Mouse (Mus musculus) hindbrain, embryonic 16.5 days (tissue): ENCODE measurements around the gene Hsdl1. TPM values are rescaled to one million over a fixed set of nuclear protein-coding genes. Genes with fewer than 3 reads are reported as not detected.
A peak's percentile ranks its signal among the peaks of the same experiment; 100 is the strongest.

Source experiments
- ATAC-seq: fragments of 200-750 bp; cut with Nextera tagmentation; 2 replicates; pipeline ENCODE4 v1.8.0; 2017; ENCODE audit warnings: moderate TSS enrichment, moderate library complexity
- H3K27ac ChIP-seq: fragments of 300-500 bp; sonication (generic); 2 replicates; pipeline ENCODE4 v1.5.1; 2014; ENCODE audit warnings: low read depth, mild to moderate bottlenecking, control low read depth, low read length, moderate library complexity
- H3K27me3 ChIP-seq: fragments of 300-500 bp; sonication (generic); replicated peaks from 2 replicates; pipeline ENCODE4 v1.6.1; 2014; ENCODE audit warnings: low read length; ENCODE audit not compliant: control insufficient read depth, insufficient read depth
- H3K36me3 ChIP-seq: fragments of 300-500 bp; sonication (generic); 2 replicates; pipeline ENCODE4 v1.6.1; 2014; ENCODE audit warnings: mild to moderate bottlenecking, low read length, moderate library complexity, mixed read lengths; ENCODE audit not compliant: control insufficient read depth, insufficient read depth
- H3K4me1 ChIP-seq: fragments of 300-500 bp; sonication (generic); 2 replicates; pipeline ENCODE4 v1.6.1; 2014; ENCODE audit warnings: low read depth, low read length; ENCODE audit not compliant: control insufficient read depth, insufficient read depth
- H3K4me2 ChIP-seq: fragments of 300-500 bp; sonication (generic); 2 replicates; pipeline ENCODE4 v1.6.1; 2014; ENCODE audit warnings: mild to moderate bottlenecking, low read length, control low read depth, moderate library complexity
- H3K4me3 ChIP-seq: fragments of 300-500 bp; sonication (generic); 2 replicates; pipeline ENCODE4 v1.5.1; 2014; ENCODE audit warnings: mild to moderate bottlenecking, low read length, control low read depth, moderate library complexity
- H3K9ac ChIP-seq: fragments of 300-500 bp; sonication (generic); 2 replicates; pipeline ENCODE4 v1.6.1; 2014; ENCODE audit warnings: low read depth, mild to moderate bottlenecking, control low read depth, low read length, moderate library complexity
- H3K9me3 ChIP-seq: fragments of 300-500 bp; sonication (generic); 2 replicates; pipeline ENCODE4 v1.6.1; 2014; ENCODE audit warnings: mild to moderate bottlenecking, low read length, moderate library complexity; ENCODE audit not compliant: control insufficient read depth
- WGBS: fragments of 180-500 bp; shearing (Covaris S2); extraction: QIAGEN DNeasy Blood & Tissue Kit; methylation state at CpG from one replicate; pipeline ENCODE4 v1.1.7; 2014; 5-methylcytosine and 5-hydroxymethylcytosine counted together
- polyA plus RNA-seq: library from polyadenylated mRNA; unstranded; fragments of >200 nt; fragmentation: Nextera tagmentation; extraction: Ambion mirVana; gene quantifications from 2 replicates; pipeline ENCODE4 v1.2.1, GENCODE M21; 2015

Hsdl1 gene
- polyA plus RNA-seq, 1 experiment from 2014 or later, result 161 TPM

DNA sequence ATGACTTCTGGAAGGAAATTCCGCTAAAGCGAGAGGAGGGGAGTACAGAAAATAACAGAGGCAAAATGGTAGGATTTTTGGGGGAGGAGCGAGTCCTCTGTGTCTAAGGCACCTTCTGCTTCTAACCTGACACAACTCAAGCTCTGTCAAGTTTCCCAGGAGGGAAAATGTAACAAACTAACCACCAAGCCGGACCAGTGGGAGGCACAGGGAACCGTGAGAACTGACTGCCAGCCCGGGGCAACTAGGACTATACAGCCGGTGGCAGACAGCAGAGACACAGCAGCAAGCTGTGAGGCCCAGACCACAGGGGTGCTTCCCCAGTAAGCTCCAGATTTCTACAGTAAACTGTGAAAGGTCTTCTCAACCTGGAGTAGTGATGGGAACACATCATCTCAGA, 6.0 kb downstream of the Hsdl1 start:
- Histone ChIP-seq H3K4me2 (no peak overlapping the region), H3K27me3 (no peaks in the 10 kb centered on the region), H3K9me3 (no peaks in the 10 kb centered on the region), H3K4me3 (no peak overlapping the region), H3K27ac (no peak overlapping the region), H3K9ac (no peak overlapping the region), H3K4me1 (peaks cover 7% of the 10 kb centered on the region), H3K36me3 (peaks cover 18% of the 10 kb centered on the region)
- ATAC-seq, result no peak
- WGBS, result 65% methylated on average over 7 of the region's 7 CpGs

DNA sequence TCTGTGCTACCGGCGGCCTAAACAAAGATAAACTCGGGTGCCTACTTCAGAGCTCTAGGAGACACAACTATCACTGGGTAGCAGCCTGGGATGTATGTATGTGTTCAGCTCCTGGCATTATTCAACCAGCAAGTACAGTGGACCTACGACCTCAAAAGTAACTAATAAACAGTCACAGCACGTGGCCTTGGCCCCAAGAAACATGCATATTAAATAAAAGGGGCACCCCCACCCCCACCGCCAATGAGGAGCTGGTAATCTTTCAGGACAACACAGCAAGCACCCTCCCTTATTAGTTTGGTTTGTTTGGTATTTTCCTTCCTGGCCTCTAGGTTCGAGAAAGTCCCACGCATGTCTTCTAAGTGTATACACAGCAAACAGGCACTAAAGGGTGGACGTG, 6.7 kb downstream of the Hsdl1 start:
- H3K9me3 ChIP-seq, result no peaks in the 10 kb centered on the region
- H3K36me3 ChIP-seq, result peaks cover 25% of the 10 kb centered on the region
- H3K4me2 ChIP-seq, result no peak overlapping the region
- ATAC-seq, result no peak
- H3K27ac ChIP-seq, result no peak overlapping the region
- H3K9ac ChIP-seq, result no peak overlapping the region
- 84% methylated on average over 9 of the region's 9 CpGs for WGBS
- no peak overlapping the region for H3K4me3 ChIP-seq
- no peaks in the 10 kb centered on the region; the same call in 1 of the 2 replicates for H3K4me1 ChIP-seq
- H3K27me3 ChIP-seq, result no peaks in the 10 kb centered on the region

- Histone ChIP-seq H3K9me3 (no peaks in the 10 kb centered on the region), H3K4me3 (no peak overlapping the region), H3K4me1 (no peaks in the 10 kb centered on the region), H3K27ac (no peak overlapping the region), H3K9ac (no peak overlapping the region), H3K36me3 (peaks cover 34% of the 10 kb centered on the region), H3K27me3 (no peaks in the 10 kb centered on the region), H3K4me2 (no peak overlapping the region)
- WGBS, result 75% methylated on average over 11 of the region's 11 CpGs
- ATAC-seq, result no peak
Observed at GRCm38 (mm10) chr8:119566367-119566766, 8.6 kb downstream of the Hsdl1 start.

DNA sequence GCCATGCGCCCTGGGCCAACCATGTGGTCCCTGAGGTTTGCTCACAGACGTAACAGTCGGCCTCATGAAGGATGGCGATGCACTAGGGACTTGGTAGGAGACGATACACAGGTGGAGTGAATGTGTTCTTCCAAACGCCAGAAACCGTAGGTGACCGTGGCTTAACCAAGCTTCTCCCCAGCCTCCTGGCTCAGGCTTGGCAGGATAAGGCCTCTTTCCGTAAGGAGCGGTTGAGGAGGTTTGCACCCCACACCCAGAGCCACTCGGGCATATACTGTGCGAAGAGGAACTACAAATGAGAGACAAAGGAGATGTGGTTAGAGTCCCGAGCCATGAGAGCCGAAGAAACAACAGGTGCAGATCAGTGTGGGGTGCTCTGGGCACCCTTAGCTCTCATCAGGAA, 11.1 kb downstream of the Hsdl1 start:
- peaks cover 5% of the 10 kb centered on the region; the same call in 1 of the 2 replicates for H3K4me1 ChIP-seq
- 95% methylated on average over 14 of the region's 14 CpGs for WGBS

GRCm38 (mm10) chr8:119559402-119559720, 15.6 kb downstream of the Hsdl1 start:
- peak; percentile 4; the same call in 1 of the 2 replicates for ATAC-seq
- 96% methylated on average over 6 of the region's 6 CpGs for WGBS
- Histone ChIP-seq H3K4me3 (no peak overlapping the region), H3K27me3 (no peaks in the 10 kb centered on the region), H3K4me2 (peak overlapping the region; percentile 81; the same call in 1 of the 2 replicates), H3K9me3 (no peaks in the 10 kb centered on the region), H3K9ac (peak overlapping the region; percentile 68), H3K4me1 (peaks cover 25% of the 10 kb centered on the region), H3K36me3 (peaks cover 16% of the 10 kb centered on the region), H3K27ac (peak overlapping the region; percentile 79)

More for the DNA sequence above, 11.1 kb downstream of the Hsdl1 start:
- H3K9me3 ChIP-seq, result no peaks in the 10 kb centered on the region
- no peak overlapping the region for H3K4me2 ChIP-seq
- no peak overlapping the region for H3K4me3 ChIP-seq
- H3K36me3 ChIP-seq, result peaks cover 34% of the 10 kb centered on the region
- no peak overlapping the region for H3K9ac ChIP-seq
- H3K27ac ChIP-seq, result no peak overlapping the region
- ATAC-seq, result no peak
- no peaks in the 10 kb centered on the region for H3K27me3 ChIP-seq

DNA sequence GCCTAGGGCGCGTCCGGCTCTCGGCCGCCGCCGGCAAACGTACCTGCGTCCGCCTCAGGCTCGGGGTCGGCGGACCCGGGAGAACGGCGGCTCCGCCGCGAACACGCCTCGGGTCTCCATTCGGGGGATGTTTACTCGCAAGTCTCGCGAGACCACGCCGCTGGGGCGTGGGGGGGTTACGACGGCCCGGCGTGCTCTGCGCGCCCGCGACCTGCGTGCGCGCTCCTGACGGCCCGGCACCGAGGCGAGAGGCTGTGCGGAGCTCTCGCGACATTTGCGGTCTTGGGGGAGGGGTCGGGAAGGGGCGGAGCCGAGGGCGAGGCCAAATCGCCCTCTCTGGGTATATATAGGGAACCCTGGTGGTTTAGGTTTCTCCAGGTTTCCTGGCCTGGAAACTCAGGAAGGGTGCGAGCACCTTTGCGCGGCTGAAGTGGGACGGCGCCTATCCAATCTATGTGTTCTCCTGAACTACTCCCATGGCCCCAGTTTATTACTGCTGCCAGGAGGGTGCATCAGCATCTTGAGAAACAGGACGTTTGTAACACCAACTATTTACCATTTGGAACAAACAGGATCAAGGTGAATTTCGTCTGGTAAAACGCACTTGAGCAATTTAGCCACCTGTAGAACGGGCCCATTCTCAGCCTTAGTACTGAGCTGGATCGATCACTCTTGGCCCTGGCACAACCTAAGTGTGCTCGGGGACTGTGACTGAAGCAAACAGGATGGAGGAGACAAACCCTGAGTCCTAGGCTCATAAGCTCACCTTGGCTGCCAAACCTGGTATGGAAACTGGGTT, 16.2 kb downstream of the Hsdl1 start, which contains the start of gene Mbtps1:
Gene Mbtps1, minus strand, starts transcription at position 133 of the 799 bp plus-strand sequence.
- WGBS, result 8% methylated on average over 48 of the region's 63 CpGs
- Histone ChIP-seq H3K4me2 (peak within 1 kb of the TSS; percentile 81), H3K36me3 (peaks cover 15% of the 10 kb centered on the region), H3K27ac (peak within 1 kb of the TSS; percentile 96), H3K9ac (peak within 1 kb of the TSS; percentile 89), H3K4me1 (peaks cover 25% of the 10 kb centered on the region), H3K9me3 (no peaks in the 10 kb centered on the region), H3K4me3 (peak within 1 kb of the TSS; percentile 85), H3K27me3 (no peaks in the 10 kb centered on the region)
- peak; percentile 97 for ATAC-seq

DNA sequence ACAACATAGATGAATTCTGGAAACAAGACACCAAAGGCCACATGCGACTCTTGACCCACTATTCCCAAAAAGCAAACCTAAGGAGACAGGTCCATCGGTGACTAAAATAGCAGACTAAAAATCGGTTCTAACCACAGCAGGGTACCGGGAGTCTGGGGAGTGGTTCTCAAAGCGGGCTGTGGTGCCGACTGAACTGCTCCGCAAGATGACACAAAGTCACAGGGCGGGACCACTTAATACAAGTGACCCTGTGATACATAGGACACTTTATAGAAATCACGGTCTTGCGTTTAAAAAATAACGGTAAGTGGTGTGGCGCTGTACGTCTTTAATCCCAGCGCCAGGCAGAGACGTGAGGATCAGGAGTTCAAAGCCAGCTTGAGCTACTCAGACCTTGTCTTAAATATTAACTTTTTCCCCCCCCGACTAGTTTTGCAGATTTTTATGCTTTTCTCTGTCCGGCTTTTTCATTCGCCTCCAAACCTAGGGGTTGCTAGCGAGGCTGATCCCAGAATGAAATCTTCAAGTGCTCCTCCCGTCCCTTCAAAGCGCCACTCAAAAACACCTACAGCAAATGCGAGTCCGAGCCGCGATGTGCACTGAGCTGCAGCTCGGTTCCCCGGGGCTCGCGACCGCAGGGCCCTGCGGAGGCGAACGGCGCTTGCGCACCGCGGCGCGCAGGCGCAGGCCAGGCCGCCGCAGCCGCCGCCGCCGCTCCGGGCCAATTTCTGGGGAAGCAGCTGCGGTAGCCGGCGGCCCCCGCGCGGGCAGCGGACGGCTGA, 17.0 kb downstream of the Hsdl1 start:
- ATAC-seq, result peak; percentile 92
- H3K4me3 ChIP-seq, result peak overlapping the region; percentile 85
- under 1% methylated on average over 49 of the region's 55 CpGs for WGBS
- no peaks in the 10 kb centered on the region for H3K27me3 ChIP-seq
- H3K27ac ChIP-seq, result peak overlapping the region; percentile 96
- H3K36me3 ChIP-seq, result peaks cover 8% of the 10 kb centered on the region; the same call in 1 of the 2 replicates
- H3K9me3 ChIP-seq, result no peaks in the 10 kb centered on the region
- peak overlapping the region; percentile 73 for H3K4me2 ChIP-seq
- peaks cover 25% of the 10 kb centered on the region for H3K4me1 ChIP-seq
- H3K9ac ChIP-seq, result peak overlapping the region; percentile 89

DNA sequence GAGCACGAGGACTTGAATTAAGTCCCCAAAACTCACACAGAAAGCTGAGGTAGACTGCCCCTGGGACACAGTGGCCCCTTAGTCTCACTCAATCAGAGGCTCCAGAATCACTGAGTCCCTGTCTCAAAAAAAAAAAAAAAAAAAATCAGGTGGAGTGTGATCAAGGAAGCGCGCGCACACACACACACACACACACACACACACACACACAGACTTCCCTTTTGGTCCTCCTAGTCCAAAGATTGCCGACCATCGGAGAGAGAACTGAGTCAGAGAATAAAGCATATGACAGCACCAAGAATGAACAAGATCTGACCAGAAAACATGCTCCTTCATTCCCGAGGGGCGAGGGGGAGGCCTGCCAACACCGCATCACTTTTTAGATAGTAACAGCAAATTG, 17.9 kb downstream of the Hsdl1 start:
- WGBS, result 87% methylated on average over 9 of the region's 9 CpGs
- peak overlapping the region; percentile 89 for H3K9ac ChIP-seq
- peak overlapping the region; percentile 73 for H3K4me2 ChIP-seq
- no peaks in the 10 kb centered on the region for H3K9me3 ChIP-seq
- no peaks in the 10 kb centered on the region for H3K27me3 ChIP-seq
- peak overlapping the region; percentile 85 for H3K4me3 ChIP-seq
- peaks cover 25% of the 10 kb centered on the region for H3K4me1 ChIP-seq
- no peak overlapping the region for H3K27ac ChIP-seq
- H3K36me3 ChIP-seq, result no peaks in the 10 kb centered on the region
- no peak for ATAC-seq

- no peak for ATAC-seq
- H3K4me1 ChIP-seq, result peaks cover 25% of the 10 kb centered on the region
- H3K4me2 ChIP-seq, result no peak overlapping the region
- no peak overlapping the region for H3K9ac ChIP-seq
- whole genome bisulfite sequencing, result 68% methylated on average over 6 of the region's 6 CpGs
- H3K27me3 ChIP-seq, result no peaks in the 10 kb centered on the region
- no peak overlapping the region for H3K27ac ChIP-seq
- H3K9me3 ChIP-seq, result no peaks in the 10 kb centered on the region
- no peaks in the 10 kb centered on the region for H3K36me3 ChIP-seq
- H3K4me3 ChIP-seq, result no peak overlapping the region
Observed at GRCm38 (mm10) chr8:119555861-119556260, 19.1 kb downstream of the Hsdl1 start.
